In genomic region chr4:62519122-62519848, GRCm38 (mm10) we compare ENCODE assay signal across 8 mouse cellular contexts. TPM values are rescaled to one million over a fixed set of nuclear protein-coding genes. Genes with fewer than 3 reads are reported as not detected.
DNase-seq lines count a peak whose midpoint lies in the region; ATAC-seq and TF ChIP-seq lines count a peak whose summit lies in the region.

No protein-coding gene starts in this region.

- DNase-seq in frontal cortex, postnatal 14 days (ENCODE audit: low spot score in 2 of 2): no peak
- DNase-seq in thymus, adult 2 months: no peak
- DNase-seq in thymus, adult 18-20 months: no peak
- DNase-seq in limb, embryonic 11.5 days (ENCODE audit: low spot score): no peak
- DNase-seq in spleen, postnatal 36 days (ENCODE audit: low spot score in 2 of 2): no peak
- DNase-seq in spleen, adult 12 weeks (ENCODE audit: low spot score): no peak

- peak overlapping the region; percentile 92 for H3K4me3 ChIP-seq in thymus, adult 2 months (ENCODE audit: control insufficient read depth, insufficient read depth, low read length)
- H3K4me3 ChIP-seq in limb, embryonic 11.5 days (ENCODE audit: low read depth, low read length): peak overlapping the region; percentile 64
- H3K4me3 ChIP-seq in small intestine, adult 2 months (ENCODE audit: low read depth, low read length): peak overlapping the region; percentile 91

- no peak overlapping the region for H3K27ac ChIP-seq in thymus, adult 2 months (ENCODE audit: control insufficient read depth, insufficient read depth, low read length)
- peak overlapping the region; percentile 60 for H3K27ac ChIP-seq in limb, embryonic 11.5 days (replicated peaks; ENCODE audit: low read depth, low read length)
- peak overlapping the region; percentile 85 for H3K27ac ChIP-seq in small intestine, adult 2 months (ENCODE audit: insufficient read depth, low read depth, low read length)

- no peak for TF ChIP-seq CTCF in thymus, adult 2 months (IDR thresholded peaks at IDR 0.05; ENCODE audit: borderline replicate concordance, control insufficient read depth, extremely low read depth, insufficient read depth, low read length, poor library complexity)
- no peak for TF ChIP-seq CTCF in small intestine, adult 2 months (IDR thresholded peaks at IDR 0.05; ENCODE audit: extremely low read depth, insufficient read length, insufficient replicate concordance, low read depth, low read length)

- peak overlapping the region; percentile 64 for H3K9ac ChIP-seq in limb, embryonic 11.5 days (ENCODE audit: low read length)

- TF ChIP-seq POLR2A in thymus, adult 2 months (IDR thresholded peaks at IDR 0.05; ENCODE audit: control insufficient read depth, extremely low read depth, insufficient read depth, low read length, poor library complexity): no peak; the same call in 1 of the 2 replicates
- TF ChIP-seq POLR2A in small intestine, adult 2 months (IDR thresholded peaks at IDR 0.05; ENCODE audit: low read depth, low read length): no peak

- peak; percentile 67; the same call in 1 of the 2 replicates for ATAC-seq in frontal cortex, adult (ENCODE audit: low TSS enrichment)
- ATAC-seq in limb, embryonic 11.5 days (ENCODE audit: insufficient number of reproducible peaks, low FRiP score, low TSS enrichment, low read depth): no peak; the same call in none of the 2 replicates

- no peaks in the 10 kb centered on the region for H3K36me3 ChIP-seq in thymus, adult 2 months (ENCODE audit: control insufficient read depth, insufficient read depth, low read length)
- H3K36me3 ChIP-seq in limb, embryonic 11.5 days (ENCODE audit: control insufficient read depth, insufficient read depth, low read length): peaks cover 2% of the 10 kb centered on the region; the same call in 1 of the 2 replicates
- no peaks in the 10 kb centered on the region for H3K36me3 ChIP-seq in small intestine, adult 2 months (ENCODE audit: control insufficient read depth, insufficient read depth, low read length)

- H3K9me3 ChIP-seq in limb, embryonic 11.5 days (ENCODE audit: control insufficient read depth, low read length): no peaks in the 10 kb centered on the region

- H3K4me1 ChIP-seq in thymus, adult 2 months (replicated peaks; ENCODE audit: control insufficient read depth, insufficient read depth, low read length): peaks cover 9% of the 10 kb centered on the region
- H3K4me1 ChIP-seq in limb, embryonic 11.5 days (ENCODE audit: control insufficient read depth, insufficient read depth, low read length): peaks cover 15% of the 10 kb centered on the region
- H3K4me1 ChIP-seq in small intestine, adult 2 months (ENCODE audit: control insufficient read depth, insufficient read depth, insufficient read length, low read length): peaks cover 20% of the 10 kb centered on the region

- H3K27me3 ChIP-seq in thymus, adult 2 months (ENCODE audit: control insufficient read depth, insufficient read depth, low read length): no peaks in the 10 kb centered on the region
- no peaks in the 10 kb centered on the region for H3K27me3 ChIP-seq in limb, embryonic 11.5 days (ENCODE audit: control insufficient read depth, insufficient read depth, low read length)
- no peaks in the 10 kb centered on the region for H3K27me3 ChIP-seq in small intestine, adult 2 months (ENCODE audit: control insufficient read depth, insufficient read depth, low read length)

- whole genome bisulfite sequencing in thymus, adult 2 months: 3% methylated on average over 26 of the region's 26 CpGs
- 2% methylated on average over 26 of the region's 26 CpGs for WGBS in limb, embryonic 11.5 days
- WGBS in small intestine, adult 2 months: under 1% methylated on average over 26 of the region's 26 CpGs

- peak overlapping the region; percentile 67 for H3K4me2 ChIP-seq in limb, embryonic 11.5 days (ENCODE audit: low read depth, severe bottlenecking)

RNA-seq across cellular contexts. Expression of gene Alad, which starts 0.4 kb away (rescaled TPM):
- 56.2 and 75.9 TPM in 2 replicates for polyA plus RNA-seq in thymus, adult 2 months (2012; rRNA removed)
- polyA plus RNA-seq in limb, embryonic 11.5 days (2014; fragmentation: Nextera tagmentation; extraction: Ambion mirVana): 87.8 and 95.9 TPM in 2 replicates
- polyA plus RNA-seq in small intestine, adult 2 months (2012; rRNA removed): 110 and 142 TPM in 2 replicates

RNA-seq across cellular contexts. Expression of gene Pole3, which starts 5.6 kb away (rescaled TPM):
- 18.0 and 20.9 TPM in 2 replicates for polyA plus RNA-seq in thymus, adult 2 months (2012; rRNA removed)
- polyA plus RNA-seq in limb, embryonic 11.5 days (2014; fragmentation: Nextera tagmentation; extraction: Ambion mirVana): 107 and 116 TPM in 2 replicates
- polyA plus RNA-seq in small intestine, adult 2 months (2012; rRNA removed): 5.6 and 8.9 TPM in 2 replicates

RNA-seq across cellular contexts. Expression of gene 4933430I17Rik, which starts 5.9 kb away (rescaled TPM):
- polyA plus RNA-seq in thymus, adult 2 months (2012; rRNA removed): 0.15 and 0.16 TPM in 2 replicates
- 1.3 and 1.4 TPM in 2 replicates for polyA plus RNA-seq in limb, embryonic 11.5 days (2014; fragmentation: Nextera tagmentation; extraction: Ambion mirVana)
- polyA plus RNA-seq in small intestine, adult 2 months (2012; rRNA removed): 0.14 TPM in 1 of 2 replicates, not detected in the other

RNA-seq across cellular contexts. Expression of gene Hdhd3, which starts 16.0 kb away (rescaled TPM):
- polyA plus RNA-seq in thymus, adult 2 months (2012; rRNA removed): 4.5 and 7.0 TPM in 2 replicates
- polyA plus RNA-seq in limb, embryonic 11.5 days (2014; fragmentation: Nextera tagmentation; extraction: Ambion mirVana): 16.5 TPM in 2 replicates
- 63.6 and 68.4 TPM in 2 replicates for polyA plus RNA-seq in small intestine, adult 2 months (2012; rRNA removed)

RNA-seq across cellular contexts. Expression of gene Bspry, which starts 39.4 kb away (rescaled TPM):
- polyA plus RNA-seq in thymus, adult 2 months (2012; rRNA removed): 19.7 and 19.8 TPM in 2 replicates
- 0.91 and 1.2 TPM in 2 replicates for polyA plus RNA-seq in limb, embryonic 11.5 days (2014; fragmentation: Nextera tagmentation; extraction: Ambion mirVana)
- 38.3 and 104 TPM in 2 replicates for polyA plus RNA-seq in small intestine, adult 2 months (2012; rRNA removed)
